Mouse (Mus musculus) cortical plate, adult 2 months (tissue): ENCODE measurements around the gene Tmem273. TPM values are rescaled to one million over a fixed set of nuclear protein-coding genes. Genes with fewer than 3 reads are reported as not detected.

Experiments
- H3K27ac ChIP-seq: fragments of 200-500 bp; 2 replicates; pipeline ENCODE4 v1.5.1; 2012; ENCODE audit warnings: low read length, control low read depth, inconsistent platforms; ENCODE audit not compliant: insufficient read depth
- H3K4me1 ChIP-seq: fragments of 200-500 bp; 2 replicates; pipeline ENCODE4 v1.6.1; 2011; ENCODE audit warnings: low read length; ENCODE audit not compliant: control insufficient read depth, insufficient read depth
- H3K4me3 ChIP-seq: fragments of 200-500 bp; 2 replicates; pipeline ENCODE4 v1.5.1; 2011; ENCODE audit warnings: mild to moderate bottlenecking, low read length, control low read depth; ENCODE audit not compliant: insufficient read depth
- CTCF ChIP-seq: fragments of 200-500 bp; IDR thresholded peaks from 2 replicates; pipeline ENCODE4 v1.5.1; 2011; ENCODE audit warnings: mild to moderate bottlenecking, control low read depth, low read length; ENCODE audit not compliant: insufficient read depth; ENCODE audit errors: extremely low read depth
- POLR2A ChIP-seq: fragments of 200-500 bp; IDR thresholded peaks from 2 replicates; pipeline ENCODE4 v1.6.1; 2011; ENCODE audit warnings: mild to moderate bottlenecking, low read length, control low read depth; ENCODE audit not compliant: insufficient read depth; ENCODE audit errors: extremely low read depth
- polyA plus RNA-seq: library from polyadenylated mRNA; depleted of rRNA; stranded (reverse); fragments of >200 nt; gene quantifications from 2 replicates; pipeline ENCODE4 v1.2.3, GENCODE M21; 2012; rRNA removed

Gene Tmem273
- polyA plus RNA-seq = 2.2 and 2.5 TPM in 2 replicates

GRCm38 (mm10) chr14:32785556-32786130 lies at the start of gene Tmem273:
Gene Tmem273, plus strand, starts transcription at chr14:32785963.
- no peak within 1 kb of the TSS for H3K27ac ChIP-seq
- no peak within 1 kb of the TSS for H3K4me3 ChIP-seq
- TF ChIP-seq POLR2A (no peak), CTCF (no peak)
- H3K4me1 ChIP-seq = no peaks in the 10 kb centered on the region

GRCm38 (mm10) chr14:32736561-32736960 lies 49.2 kb upstream of the Tmem273 start:
- H3K27ac ChIP-seq = no peak overlapping the region
- H3K4me1 ChIP-seq = no peaks in the 10 kb centered on the region
- H3K4me3 ChIP-seq = no peak overlapping the region
- TF ChIP-seq CTCF (no peak), POLR2A (no peak)

GRCm38 (mm10) chr14:32738586-32738985 lies 47.2 kb upstream of the Tmem273 start:
- no peak for TF ChIP-seq POLR2A
- no peak for TF ChIP-seq CTCF
- Histone ChIP-seq H3K27ac (no peak overlapping the region), H3K4me1 (no peaks in the 10 kb centered on the region)

GRCm38 (mm10) chr14:32748519-32748918 lies 37.2 kb upstream of the Tmem273 start:
- Histone ChIP-seq H3K27ac (no peak overlapping the region), H3K4me3 (no peak overlapping the region), H3K4me1 (no peaks in the 10 kb centered on the region)
- no peak for TF ChIP-seq POLR2A
- TF ChIP-seq CTCF = no peak

More at GRCm38 (mm10) chr14:32738586-32738985, 47.2 kb upstream of the Tmem273 start:
- no peak overlapping the region for H3K4me3 ChIP-seq

GRCm38 (mm10) chr14:32750727-32751126 lies 35.0 kb upstream of the Tmem273 start:
- Histone ChIP-seq H3K4me3 (no peak overlapping the region), H3K27ac (no peak overlapping the region), H3K4me1 (no peaks in the 10 kb centered on the region)
- TF ChIP-seq CTCF (no peak), POLR2A (no peak)

- Histone ChIP-seq H3K27ac (no peak overlapping the region), H3K4me3 (no peak overlapping the region), H3K4me1 (no peaks in the 10 kb centered on the region)
- no peak for TF ChIP-seq POLR2A
- no peak for TF ChIP-seq CTCF
Measured at GRCm38 (mm10) chr14:32754286-32754685, 31.5 kb upstream of the Tmem273 start.

- TF ChIP-seq POLR2A = no peak
- H3K4me1 ChIP-seq = no peaks in the 10 kb centered on the region
- H3K4me3 ChIP-seq = no peak overlapping the region
- no peak overlapping the region for H3K27ac ChIP-seq
Measured at GRCm38 (mm10) chr14:32762177-32762576, 23.6 kb upstream of the Tmem273 start.

- Histone ChIP-seq H3K27ac (no peak overlapping the region), H3K4me1 (no peaks in the 10 kb centered on the region), H3K4me3 (no peak overlapping the region)
- TF ChIP-seq POLR2A (no peak), CTCF (no peak)
Measured at GRCm38 (mm10) chr14:32770563-32770962, 15.2 kb upstream of the Tmem273 start.

GRCm38 (mm10) chr14:32772085-32772484 lies 13.7 kb upstream of the Tmem273 start:
- TF ChIP-seq POLR2A = no peak
- no peak for TF ChIP-seq CTCF
- Histone ChIP-seq H3K4me3 (no peak overlapping the region), H3K4me1 (no peaks in the 10 kb centered on the region)

GRCm38 (mm10) chr14:32772791-32773190 lies 13.0 kb upstream of the Tmem273 start:
- no peaks in the 10 kb centered on the region for H3K4me1 ChIP-seq
- peak; percentile 39; the same call in 1 of the 2 replicates for TF ChIP-seq CTCF
- TF ChIP-seq POLR2A = no peak
- H3K4me3 ChIP-seq = no peak overlapping the region
- no peak overlapping the region for H3K27ac ChIP-seq

More at GRCm38 (mm10) chr14:32772085-32772484, 13.7 kb upstream of the Tmem273 start:
- no peak overlapping the region for H3K27ac ChIP-seq
